9 mouse cellular contexts compared by ENCODE assay signal in the genomic region with DNA sequence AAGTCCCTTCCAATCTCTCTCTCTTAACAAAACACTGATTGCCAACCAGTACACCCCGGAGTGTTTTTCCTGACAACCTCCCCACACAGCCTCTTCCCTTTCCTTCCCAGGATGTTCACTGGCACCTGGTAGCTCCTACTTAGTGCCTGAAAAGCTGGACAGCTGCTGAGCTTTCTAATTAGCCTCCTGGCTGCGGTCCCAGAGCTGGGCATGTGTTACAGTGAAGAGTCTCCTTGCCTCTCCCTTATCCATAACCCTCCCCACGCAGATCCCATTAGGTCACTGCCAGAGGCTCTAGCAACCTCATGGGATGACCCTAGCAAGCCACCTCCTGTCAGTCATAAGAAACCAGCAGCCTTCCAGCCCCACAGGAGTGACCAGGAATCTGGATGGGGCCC. TPM values are rescaled to one million over a fixed set of nuclear protein-coding genes. Genes with fewer than 3 reads are reported as not detected.
DNase-seq lines count a peak whose midpoint lies in the region; ATAC-seq lines count a peak whose summit lies in the region.
"Had no signal": no experiment of that assay in that cellular context is flagged by ENCODE, and none has a peak within 500 bp of the region (broad histone marks: within the 10 kb centered on the region; RNA-seq: fewer than 3 reads in every experiment).

No protein-coding gene starts in this region.

- no peaks in the 10 kb centered on the region for H3K27me3 ChIP-seq in hindbrain, embryonic 13.5 days
- H3K27me3 ChIP-seq in hindbrain, embryonic 10.5 days (ENCODE audit: insufficient read depth, poor library complexity, severe bottlenecking) = no peaks in the 10 kb centered on the region

- no peak for DNase-seq in hindbrain, embryonic 10.5 days (ENCODE audit: low spot score)
- DNase-seq in brain, embryonic 18.5 days (ENCODE audit: low read depth, low spot score) = peak; percentile 22
- DNase-seq in gastrocnemius, postnatal 25 days = peak; percentile 79
- peak; percentile 58 to 67 for DNase-seq in kidney, postnatal 4 days
- DNase-seq in right cerebral cortex, adult 18-20 months = peak; percentile 47
- DNase-seq in urinary bladder, postnatal 36 days (ENCODE audit: low spot score in 2 of 2) = no peak

- H3K27ac ChIP-seq in hindbrain, embryonic 13.5 days = peak overlapping the region; percentile 40; the same call in 1 of the 2 replicates
- H3K27ac ChIP-seq in hindbrain, embryonic 10.5 days = no peak overlapping the region
- H3K27ac ChIP-seq: liver, embryonic 14.5 days had no signal

- 0 out of 2 replicates have a peak, but pooled peaks cover 7% of the 10 kb centered on the region for H3K9me3 ChIP-seq in hindbrain, embryonic 13.5 days
- H3K9me3 ChIP-seq in hindbrain, embryonic 10.5 days = no peaks in the 10 kb centered on the region

- peaks cover 10% of the 10 kb centered on the region for H3K36me3 ChIP-seq in hindbrain, embryonic 13.5 days
- H3K36me3 ChIP-seq in hindbrain, embryonic 10.5 days = no peaks in the 10 kb centered on the region

- H3K4me3 ChIP-seq in hindbrain, embryonic 13.5 days = no peak overlapping the region
- H3K4me3 ChIP-seq in hindbrain, embryonic 10.5 days = no peak overlapping the region

- peak; percentile 61 for ATAC-seq in hindbrain, embryonic 13.5 days (ENCODE audit: low FRiP score)
- ATAC-seq in megakaryocyte progenitor cell, adult 5-6 weeks (replicated peaks; ENCODE audit: poor library complexity) = no peak

- H3K4me1 ChIP-seq in hindbrain, embryonic 13.5 days (replicated peaks) = peaks cover 25% of the 10 kb centered on the region
- H3K4me1 ChIP-seq in hindbrain, embryonic 10.5 days (replicated peaks) = no peaks in the 10 kb centered on the region

- WGBS in hindbrain, embryonic 13.5 days = 57% methylated on average over 3 of the region's 3 CpGs
- 77% methylated on average over 3 of the region's 3 CpGs for WGBS in hindbrain, embryonic 10.5 days

- no peak overlapping the region for H3K4me2 ChIP-seq in hindbrain, embryonic 13.5 days

- H3K9ac ChIP-seq in hindbrain, embryonic 13.5 days = no peak overlapping the region
- H3K9ac ChIP-seq: liver, embryonic 14.5 days had no signal

RNA-seq across cellular contexts. Expression of gene Tmem229b, which starts 23.4 kb away (rescaled TPM):
- 44.1 and 49.8 TPM in 2 replicates for polyA plus RNA-seq in hindbrain, embryonic 13.5 days (2015; fragmentation: Nextera tagmentation; extraction: Ambion mirVana)
- polyA plus RNA-seq in hindbrain, embryonic 10.5 days (2016; fragmentation: Nextera tagmentation; extraction: Ambion mirVana) = 4.5 and 7.3 TPM in 2 replicates
- 1 to 10 TPM; 8.5 to 9.5 TPM for total RNA-seq in gastrocnemius, postnatal 25 days (2021)
- 73.3 and 75.4 TPM in 2 replicates for total RNA-seq in megakaryocyte progenitor cell, adult 5-6 weeks (2015)
- 84.1 and 102 TPM in 2 replicates for total RNA-seq in megakaryocyte progenitor cell, adult 5-6 weeks (2017)

RNA-seq across cellular contexts. Expression of gene Plekhh1, which starts 44.9 kb away (rescaled TPM):
- polyA plus RNA-seq in hindbrain, embryonic 13.5 days (2015; fragmentation: Nextera tagmentation; extraction: Ambion mirVana) = 2.1 and 2.5 TPM in 2 replicates
- 6.7 TPM in 2 replicates for polyA plus RNA-seq in hindbrain, embryonic 10.5 days (2016; fragmentation: Nextera tagmentation; extraction: Ambion mirVana)
- 1 to 10 TPM; 1.3 to 2.3 TPM for total RNA-seq in gastrocnemius, postnatal 25 days (2021)
- total RNA-seq in megakaryocyte progenitor cell, adult 5-6 weeks (2015) = 0.22 and 0.25 TPM in 2 replicates
- total RNA-seq in megakaryocyte progenitor cell, adult 5-6 weeks (2017) = 0.24 and 0.25 TPM in 2 replicates

Comparison
In these comparisons a context has a peak if more than half of its experiments do, and no peak if none do; other contexts are left out.
1. DNase-seq: peak in brain, embryonic 18.5 days (single experiment), gastrocnemius, postnatal 25 days (single experiment), kidney, postnatal 4 days (2 of 2) and right cerebral cortex, adult 18-20 months (single experiment); none in hindbrain, embryonic 10.5 days (single experiment) and urinary bladder, postnatal 36 days (0 of 2).
2. RNA of gene Tmem229b, which starts 23.4 kb away (total RNA-seq): 73.3 to 102 TPM in megakaryocyte progenitor cell, adult 5-6 weeks; 8.5 to 9.5 TPM in gastrocnemius, postnatal 25 days; every median in the first group is over 4 times any median in the second.